Mouse (Mus musculus): ENCODE measurements around the gene Slc41a2. TPM values are rescaled to one million over a fixed set of nuclear protein-coding genes. Genes with fewer than 3 reads are reported as not detected.

The Slc41a2 gene
- polyA plus RNA-seq, 1 experiment from 2014 or later: 14.6 TPM

DNA sequence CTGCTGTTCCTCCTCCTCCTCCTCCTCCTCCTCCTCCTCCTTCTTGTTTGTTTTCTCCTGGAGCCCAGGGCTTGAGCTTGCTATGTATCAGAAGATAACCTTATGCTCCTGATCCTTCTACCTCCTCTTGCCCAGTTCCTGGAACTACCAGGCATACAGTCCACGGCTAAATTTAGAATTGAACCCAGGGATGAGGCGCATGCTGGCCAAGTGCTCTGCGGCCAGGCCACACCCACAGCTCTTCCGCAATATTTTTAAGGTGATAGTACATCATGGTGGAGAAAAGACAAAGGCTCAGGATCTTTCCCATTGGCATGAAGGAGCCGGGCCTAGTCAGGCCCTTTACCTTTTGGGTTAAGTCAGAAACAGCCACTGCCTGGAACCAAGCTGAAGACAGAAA lies 139.0 kb downstream of the Slc41a2 start:
- DNase-seq (ENCODE audit: low spot score) (no peak), ATAC-seq (ENCODE audit: low FRiP score) (no peak)
- WGBS: 87% methylated on average over 5 of the region's 5 CpGs
- H3K4me2 ChIP-seq (replicated peaks): no peak overlapping the region
- no peaks in the 10 kb centered on the region for H3K9me3 ChIP-seq (ENCODE audit: control insufficient read depth, low read length)
- no peak overlapping the region for H3K27ac ChIP-seq
- no peaks in the 10 kb centered on the region for H3K36me3 ChIP-seq (replicated peaks; ENCODE audit: control insufficient read depth, insufficient read depth)
- 0 out of 2 replicates have a peak, but pooled peaks cover 2% of the 10 kb centered on the region for H3K4me1 ChIP-seq (replicated peaks; ENCODE audit: control insufficient read depth, insufficient read depth, low read length)
- no peak overlapping the region for H3K9ac ChIP-seq
- no peak overlapping the region for H3K4me3 ChIP-seq (replicated peaks; ENCODE audit: low read length)
- no peaks in the 10 kb centered on the region for H3K27me3 ChIP-seq (ENCODE audit: control insufficient read depth, insufficient read depth, low read length)

GRCm38 (mm10) chr10:83197690-83198336 lies 139.9 kb downstream of the Slc41a2 start:
- H3K9ac ChIP-seq: no peak overlapping the region
- ATAC-seq (ENCODE audit: low FRiP score): no peak
- no peaks in the 10 kb centered on the region for H3K9me3 ChIP-seq (ENCODE audit: control insufficient read depth, low read length)
- H3K36me3 ChIP-seq (replicated peaks; ENCODE audit: control insufficient read depth, insufficient read depth): no peaks in the 10 kb centered on the region
- no peak overlapping the region for H3K4me2 ChIP-seq (replicated peaks)
- 57% methylated on average over 11 of the region's 11 CpGs for WGBS
- H3K4me1 ChIP-seq (replicated peaks; ENCODE audit: control insufficient read depth, insufficient read depth, low read length): 0 out of 2 replicates have a peak, but pooled peaks cover 3% of the 10 kb centered on the region
- H3K27me3 ChIP-seq (ENCODE audit: control insufficient read depth, insufficient read depth, low read length): no peaks in the 10 kb centered on the region
- no peak overlapping the region for H3K4me3 ChIP-seq (replicated peaks; ENCODE audit: low read length)
- peak; percentile 61 for DNase-seq (ENCODE audit: low spot score)
- no peak overlapping the region for H3K27ac ChIP-seq

DNA sequence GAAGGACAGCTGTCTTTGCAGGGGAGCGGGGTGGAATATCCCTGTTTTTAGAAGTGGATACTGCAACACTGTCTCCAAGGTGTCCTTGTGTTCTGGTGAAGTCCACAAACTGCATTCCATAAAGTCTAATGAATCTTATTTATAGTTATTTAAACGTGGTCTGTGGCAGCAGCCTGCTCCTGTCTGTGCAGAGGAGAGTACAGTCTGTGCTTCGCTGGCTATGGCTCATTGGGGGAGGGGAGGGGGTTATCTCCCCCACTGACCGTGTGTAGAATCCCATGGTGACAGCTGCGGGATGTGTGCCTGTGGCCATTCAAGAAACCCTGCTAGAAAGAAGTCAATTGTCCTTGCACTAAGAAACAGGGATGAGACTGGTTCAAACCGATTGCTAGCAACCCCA lies 145.7 kb downstream of the Slc41a2 start:
- no peak for ATAC-seq (ENCODE audit: low FRiP score)
- 39% methylated on average over 6 of the region's 6 CpGs for WGBS

GRCm38 (mm10) chr10:83191476-83191875 lies 146.2 kb downstream of the Slc41a2 start:
- Histone ChIP-seq H3K4me1 (replicated peaks; ENCODE audit: control insufficient read depth, insufficient read depth, low read length) (0 out of 2 replicates have a peak, but pooled peaks cover 3% of the 10 kb centered on the region), H3K4me3 (replicated peaks; ENCODE audit: low read length) (no peak overlapping the region), H3K9me3 (ENCODE audit: control insufficient read depth, low read length) (no peaks in the 10 kb centered on the region), H3K36me3 (replicated peaks; ENCODE audit: control insufficient read depth, insufficient read depth) (no peaks in the 10 kb centered on the region), H3K27ac (no peak overlapping the region), H3K4me2 (replicated peaks) (no peak overlapping the region), H3K27me3 (ENCODE audit: control insufficient read depth, insufficient read depth, low read length) (no peaks in the 10 kb centered on the region), H3K9ac (no peak overlapping the region)
- DNase-seq (ENCODE audit: low spot score): no peak
- ATAC-seq (ENCODE audit: low FRiP score): no peak
- 98% methylated on average over 17 of the region's 17 CpGs for WGBS

More for the DNA sequence above, 145.7 kb downstream of the Slc41a2 start:
- H3K4me2 ChIP-seq (replicated peaks): no peak overlapping the region
- H3K9ac ChIP-seq: no peak overlapping the region
- no peaks in the 10 kb centered on the region for H3K36me3 ChIP-seq (replicated peaks; ENCODE audit: control insufficient read depth, insufficient read depth)
- DNase-seq (ENCODE audit: low spot score): no peak
- H3K4me1 ChIP-seq (replicated peaks; ENCODE audit: control insufficient read depth, insufficient read depth, low read length): 0 out of 2 replicates have a peak, but pooled peaks cover 3% of the 10 kb centered on the region
- H3K4me3 ChIP-seq (replicated peaks; ENCODE audit: low read length): no peak overlapping the region
- H3K27me3 ChIP-seq (ENCODE audit: control insufficient read depth, insufficient read depth, low read length): no peaks in the 10 kb centered on the region
- no peaks in the 10 kb centered on the region for H3K9me3 ChIP-seq (ENCODE audit: control insufficient read depth, low read length)
- no peak overlapping the region for H3K27ac ChIP-seq

GRCm38 (mm10) chr10:83189071-83189470 lies 148.6 kb downstream of the Slc41a2 start:
- DNase-seq (ENCODE audit: low spot score) (no peak), ATAC-seq (ENCODE audit: low FRiP score) (no peak)
- Histone ChIP-seq H3K9ac (no peak overlapping the region), H3K4me2 (replicated peaks) (no peak overlapping the region), H3K27me3 (ENCODE audit: control insufficient read depth, insufficient read depth, low read length) (no peaks in the 10 kb centered on the region), H3K36me3 (replicated peaks; ENCODE audit: control insufficient read depth, insufficient read depth) (no peaks in the 10 kb centered on the region), H3K9me3 (ENCODE audit: control insufficient read depth, low read length) (no peaks in the 10 kb centered on the region), H3K4me3 (replicated peaks; ENCODE audit: low read length) (no peak overlapping the region), H3K27ac (no peak overlapping the region), H3K4me1 (replicated peaks; ENCODE audit: control insufficient read depth, insufficient read depth, low read length) (0 out of 2 replicates have a peak, but pooled peaks cover 6% of the 10 kb centered on the region)
- 97% methylated on average over 5 of the region's 5 CpGs for WGBS

DNA sequence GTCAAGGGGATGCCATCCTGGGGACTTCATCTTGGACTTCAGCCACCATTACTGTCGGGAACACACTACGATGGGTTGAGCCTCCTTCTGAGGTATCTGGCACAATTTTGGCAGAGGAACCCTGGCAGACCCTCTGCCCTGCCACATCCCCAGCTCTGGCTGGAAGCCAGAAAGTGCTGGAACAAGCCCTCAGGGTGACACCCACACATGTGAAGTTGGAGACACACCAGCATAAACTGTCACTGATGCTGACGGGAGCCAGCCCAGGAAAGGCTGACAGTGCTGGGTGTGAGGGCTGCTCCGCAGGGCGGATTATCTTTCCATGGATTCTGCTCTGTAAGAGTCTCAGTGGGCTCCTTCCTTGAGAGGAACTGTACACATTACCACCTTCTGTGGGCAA lies 150.7 kb downstream of the Slc41a2 start:
- no peak for ATAC-seq (ENCODE audit: low FRiP score)
- Histone ChIP-seq H3K4me1 (replicated peaks; ENCODE audit: control insufficient read depth, insufficient read depth, low read length) (peaks cover 10% of the 10 kb centered on the region; the same call in 1 of the 2 replicates), H3K9me3 (ENCODE audit: control insufficient read depth, low read length) (no peaks in the 10 kb centered on the region), H3K4me3 (replicated peaks; ENCODE audit: low read length) (no peak overlapping the region), H3K27ac (no peak overlapping the region), H3K9ac (no peak overlapping the region), H3K4me2 (replicated peaks) (no peak overlapping the region), H3K36me3 (replicated peaks; ENCODE audit: control insufficient read depth, insufficient read depth) (no peaks in the 10 kb centered on the region), H3K27me3 (ENCODE audit: control insufficient read depth, insufficient read depth, low read length) (no peaks in the 10 kb centered on the region)
- no peak for DNase-seq (ENCODE audit: low spot score)
- WGBS: 63% methylated on average over 5 of the region's 5 CpGs

DNA sequence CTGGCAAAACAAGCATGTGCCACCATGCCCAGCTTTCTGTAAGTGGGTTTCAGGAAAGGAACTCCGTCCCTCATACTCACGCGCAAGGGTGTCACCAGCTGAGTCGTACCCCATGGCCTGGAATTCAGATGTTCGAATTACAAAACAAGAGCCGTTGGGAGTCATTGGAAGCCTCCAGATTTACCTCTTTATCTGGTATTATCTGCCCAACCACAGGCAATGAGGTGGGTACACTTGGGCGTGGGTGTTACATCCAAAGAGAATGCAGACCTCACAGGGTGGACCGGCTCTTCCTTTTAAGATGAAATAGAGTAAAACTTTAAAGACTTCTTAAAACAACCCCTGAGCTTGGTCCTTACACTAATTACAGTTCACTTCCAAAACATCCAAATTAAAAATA lies 151.5 kb downstream of the Slc41a2 start:
- Histone ChIP-seq H3K4me2 (replicated peaks) (no peak overlapping the region), H3K27ac (no peak overlapping the region), H3K9me3 (ENCODE audit: control insufficient read depth, low read length) (no peaks in the 10 kb centered on the region), H3K9ac (no peak overlapping the region), H3K36me3 (replicated peaks; ENCODE audit: control insufficient read depth, insufficient read depth) (no peaks in the 10 kb centered on the region), H3K4me1 (replicated peaks; ENCODE audit: control insufficient read depth, insufficient read depth, low read length) (peaks cover 14% of the 10 kb centered on the region; the same call in 1 of the 2 replicates), H3K4me3 (replicated peaks; ENCODE audit: low read length) (no peak overlapping the region), H3K27me3 (ENCODE audit: control insufficient read depth, insufficient read depth, low read length) (no peaks in the 10 kb centered on the region)
- DNase-seq (ENCODE audit: low spot score): no peak
- WGBS: 92% methylated on average over 8 of the region's 8 CpGs
- no peak for ATAC-seq (ENCODE audit: low FRiP score)

DNA sequence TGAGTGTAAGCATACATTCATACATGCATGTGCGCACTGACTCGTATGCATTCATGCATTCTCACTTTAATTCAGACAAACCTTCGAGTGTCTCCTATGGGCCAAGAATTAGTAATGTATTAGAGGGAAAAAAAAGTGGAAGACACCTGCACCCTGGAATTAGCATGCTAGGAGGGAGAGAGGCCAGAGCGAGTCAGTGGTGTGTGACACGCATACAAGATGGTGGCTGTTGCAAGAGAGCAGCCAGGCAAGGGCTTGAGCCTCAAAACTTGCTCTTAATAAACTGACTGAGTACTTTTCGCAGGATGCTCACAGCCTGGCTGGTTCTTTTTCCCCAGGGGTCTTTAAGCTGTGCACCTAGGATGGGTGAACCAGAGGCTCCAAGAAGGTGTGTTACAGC lies 152.6 kb downstream of the Slc41a2 start:
- ATAC-seq (ENCODE audit: low FRiP score) (no peak), DNase-seq (ENCODE audit: low spot score) (no peak)

GRCm38 (mm10) chr10:83184480-83185069 lies 153.1 kb downstream of the Slc41a2 start:
- Histone ChIP-seq H3K36me3 (replicated peaks; ENCODE audit: control insufficient read depth, insufficient read depth) (no peaks in the 10 kb centered on the region), H3K9me3 (ENCODE audit: control insufficient read depth, low read length) (no peaks in the 10 kb centered on the region), H3K4me3 (replicated peaks; ENCODE audit: low read length) (no peak overlapping the region), H3K4me2 (replicated peaks) (no peak overlapping the region), H3K27ac (peak overlapping the region; percentile 16; the same call in 1 of the 2 replicates), H3K9ac (no peak overlapping the region), H3K27me3 (ENCODE audit: control insufficient read depth, insufficient read depth, low read length) (no peaks in the 10 kb centered on the region), H3K4me1 (replicated peaks; ENCODE audit: control insufficient read depth, insufficient read depth, low read length) (peaks cover 14% of the 10 kb centered on the region; the same call in 1 of the 2 replicates)
- WGBS: 62% methylated on average over 7 of the region's 7 CpGs
- DNase-seq (ENCODE audit: low spot score) (no peak), ATAC-seq (ENCODE audit: low FRiP score) (no peak)

More for the DNA sequence above, 152.6 kb downstream of the Slc41a2 start:
- H3K9ac ChIP-seq: no peak overlapping the region
- 68% methylated on average over 6 of the region's 6 CpGs for WGBS
- no peaks in the 10 kb centered on the region for H3K36me3 ChIP-seq (replicated peaks; ENCODE audit: control insufficient read depth, insufficient read depth)
- no peak overlapping the region for H3K4me2 ChIP-seq (replicated peaks)
- H3K4me3 ChIP-seq (replicated peaks; ENCODE audit: low read length): no peak overlapping the region
- no peaks in the 10 kb centered on the region for H3K9me3 ChIP-seq (ENCODE audit: control insufficient read depth, low read length)
- H3K27me3 ChIP-seq (ENCODE audit: control insufficient read depth, insufficient read depth, low read length): no peaks in the 10 kb centered on the region
- H3K27ac ChIP-seq: no peak overlapping the region
- H3K4me1 ChIP-seq (replicated peaks; ENCODE audit: control insufficient read depth, insufficient read depth, low read length): peaks cover 14% of the 10 kb centered on the region; the same call in 1 of the 2 replicates

Data from hindbrain, embryonic 14.5 days (tissue).